Mouse (Mus musculus): ENCODE results near the gene Sf3b1. TPM values are rescaled to one million over a fixed set of nuclear protein-coding genes. Genes with fewer than 3 reads are reported as not detected.
"Not testable (repeated sequence)": the region's sequence is repeated elsewhere in the genome, so short reads cannot be mapped to it uniquely, and the experiment has no call there.

The Sf3b1 gene
- polyA plus RNA-seq, 1 experiment from 2014 or later, result 334 TPM

- no peaks in the 10 kb centered on the region for H3K4me1 ChIP-seq (ENCODE audit: control insufficient read depth, insufficient read depth, low read length)
- no peaks in the 10 kb centered on the region for H3K9me3 ChIP-seq (ENCODE audit: control insufficient read depth, low read depth, low read length)
- H3K9ac ChIP-seq (replicated peaks; ENCODE audit: low read depth, low read length), result no peak overlapping the region
- ATAC-seq (ENCODE audit: insufficient number of reproducible peaks, insufficient read depth, low FRiP score, low read depth), result no peak
- peaks cover 21% of the 10 kb centered on the region for H3K36me3 ChIP-seq (ENCODE audit: control insufficient read depth, insufficient read depth, low read length)
- H3K4me3 ChIP-seq (ENCODE audit: low read depth, low read length), result no peak overlapping the region
- H3K27ac ChIP-seq (ENCODE audit: low read length), result no peak overlapping the region
- no peaks in the 10 kb centered on the region for H3K27me3 ChIP-seq (ENCODE audit: control insufficient read depth, insufficient read depth, low read length)
- H3K4me2 ChIP-seq (replicated peaks; ENCODE audit: low read depth, low read length), result no peak overlapping the region
These were observed 5.4 kb downstream of the Sf3b1 start for GRCm38 (mm10) chr1:55021907-55022306.

GRCm38 (mm10) chr1:55012513-55012912 lies 14.8 kb downstream of the Sf3b1 start:
- Histone ChIP-seq H3K4me3 (ENCODE audit: low read depth, low read length) (no peak overlapping the region), H3K27me3 (ENCODE audit: control insufficient read depth, insufficient read depth, low read length) (no peaks in the 10 kb centered on the region), H3K36me3 (ENCODE audit: control insufficient read depth, insufficient read depth, low read length) (peaks cover 68% of the 10 kb centered on the region), H3K4me2 (replicated peaks; ENCODE audit: low read depth, low read length) (no peak overlapping the region), H3K9me3 (ENCODE audit: control insufficient read depth, low read depth, low read length) (no peaks in the 10 kb centered on the region), H3K4me1 (ENCODE audit: control insufficient read depth, insufficient read depth, low read length) (no peaks in the 10 kb centered on the region), H3K9ac (replicated peaks; ENCODE audit: low read depth, low read length) (no peak overlapping the region), H3K27ac (ENCODE audit: low read length) (no peak overlapping the region)
- ATAC-seq (ENCODE audit: insufficient number of reproducible peaks, insufficient read depth, low FRiP score, low read depth), result no peak
- WGBS, result 63% methylated on average over 3 of the region's 3 CpGs

GRCm38 (mm10) chr1:55008313-55008712 lies 19.0 kb downstream of the Sf3b1 start:
- ATAC-seq (ENCODE audit: insufficient number of reproducible peaks, insufficient read depth, low FRiP score, low read depth); H3K27me3 ChIP-seq (ENCODE audit: control insufficient read depth, insufficient read depth, low read length); H3K9me3 ChIP-seq (ENCODE audit: control insufficient read depth, low read depth, low read length); H3K9ac ChIP-seq (replicated peaks; ENCODE audit: low read depth, low read length); H3K4me3 ChIP-seq (ENCODE audit: low read depth, low read length); H3K27ac ChIP-seq (ENCODE audit: low read length); H3K4me1 ChIP-seq (ENCODE audit: control insufficient read depth, insufficient read depth, low read length); H3K4me2 ChIP-seq (replicated peaks; ENCODE audit: low read depth, low read length): not testable (repeated sequence)
- WGBS, result 85% methylated on average over 2 of the region's 2 CpGs
- H3K36me3 ChIP-seq (ENCODE audit: control insufficient read depth, insufficient read depth, low read length), result peaks cover 67% of the 10 kb centered on the region

- Histone ChIP-seq H3K9me3 (ENCODE audit: control insufficient read depth, low read depth, low read length) (no peaks in the 10 kb centered on the region), H3K4me3 (ENCODE audit: low read depth, low read length) (no peak overlapping the region), H3K27me3 (ENCODE audit: control insufficient read depth, insufficient read depth, low read length) (no peaks in the 10 kb centered on the region), H3K27ac (ENCODE audit: low read length) (no peak overlapping the region), H3K4me1 (ENCODE audit: control insufficient read depth, insufficient read depth, low read length) (no peaks in the 10 kb centered on the region), H3K36me3 (ENCODE audit: control insufficient read depth, insufficient read depth, low read length) (peaks cover 71% of the 10 kb centered on the region), H3K4me2 (replicated peaks; ENCODE audit: low read depth, low read length) (no peak overlapping the region), H3K9ac (replicated peaks; ENCODE audit: low read depth, low read length) (no peak overlapping the region)
- no peak for ATAC-seq (ENCODE audit: insufficient number of reproducible peaks, insufficient read depth, low FRiP score, low read depth)
- 91% methylated on average over 5 of the region's 5 CpGs for WGBS
These were observed 33.7 kb downstream of the Sf3b1 start for GRCm38 (mm10) chr1:54993581-54993980.

DNA sequence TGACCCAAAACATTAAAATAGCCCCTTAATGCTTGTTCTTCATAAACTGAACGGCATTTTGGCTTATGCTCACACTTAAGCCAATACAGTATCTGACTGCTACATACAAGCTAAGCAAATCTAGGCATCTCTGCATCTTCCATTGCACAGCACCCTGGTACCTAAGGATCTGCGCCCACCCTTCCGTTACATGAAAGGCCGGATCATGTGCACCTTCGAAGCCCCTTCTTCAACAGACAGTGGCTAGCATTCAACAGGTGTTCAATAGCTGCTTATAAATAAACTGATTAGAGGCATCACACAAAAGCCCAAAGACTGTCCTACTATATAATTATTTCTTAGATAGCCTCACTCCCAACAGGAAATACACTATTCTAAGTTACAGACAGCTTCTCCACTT lies 41.0 kb downstream of the Sf3b1 start:
- Histone ChIP-seq H3K4me2 (replicated peaks; ENCODE audit: low read depth, low read length) (no peak overlapping the region), H3K9ac (replicated peaks; ENCODE audit: low read depth, low read length) (no peak overlapping the region), H3K9me3 (ENCODE audit: control insufficient read depth, low read depth, low read length) (no peaks in the 10 kb centered on the region), H3K27me3 (ENCODE audit: control insufficient read depth, insufficient read depth, low read length) (no peaks in the 10 kb centered on the region), H3K4me1 (ENCODE audit: control insufficient read depth, insufficient read depth, low read length) (no peaks in the 10 kb centered on the region), H3K4me3 (ENCODE audit: low read depth, low read length) (no peak overlapping the region), H3K36me3 (ENCODE audit: control insufficient read depth, insufficient read depth, low read length) (peaks cover 47% of the 10 kb centered on the region), H3K27ac (ENCODE audit: low read length) (no peak overlapping the region)
- ATAC-seq (ENCODE audit: insufficient number of reproducible peaks, insufficient read depth, low FRiP score, low read depth), result no peak
- WGBS, result 95% methylated on average over 5 of the region's 5 CpGs

DNA sequence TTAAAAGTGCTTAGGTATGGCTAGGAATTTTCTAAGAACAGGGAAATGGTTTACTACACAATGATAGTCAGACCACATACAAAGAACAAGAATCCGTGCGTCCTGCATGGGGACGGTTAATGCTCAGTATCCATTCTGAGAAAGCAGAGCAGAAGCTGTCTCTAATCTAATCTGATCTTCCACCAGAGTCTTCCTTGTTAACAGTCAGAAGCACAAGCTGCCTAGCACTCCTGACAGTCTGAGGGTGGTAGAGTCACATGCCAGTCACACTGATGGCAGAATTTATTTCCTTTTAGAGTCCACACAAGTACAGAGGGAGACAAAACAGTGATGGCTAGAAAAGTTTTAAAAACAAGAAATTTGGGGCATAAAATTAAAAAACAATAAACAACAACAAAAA lies 41.5 kb downstream of the Sf3b1 start:
- no peak overlapping the region for H3K4me3 ChIP-seq (ENCODE audit: low read depth, low read length)
- H3K9ac ChIP-seq (replicated peaks; ENCODE audit: low read depth, low read length), result no peak overlapping the region
- no peaks in the 10 kb centered on the region for H3K4me1 ChIP-seq (ENCODE audit: control insufficient read depth, insufficient read depth, low read length)
- no peaks in the 10 kb centered on the region for H3K9me3 ChIP-seq (ENCODE audit: control insufficient read depth, low read depth, low read length)
- H3K4me2 ChIP-seq (replicated peaks; ENCODE audit: low read depth, low read length), result no peak overlapping the region
- H3K27ac ChIP-seq (ENCODE audit: low read length), result no peak overlapping the region
- no peaks in the 10 kb centered on the region for H3K27me3 ChIP-seq (ENCODE audit: control insufficient read depth, insufficient read depth, low read length)
- WGBS, result 89% methylated on average over 3 of the region's 3 CpGs
- peaks cover 44% of the 10 kb centered on the region for H3K36me3 ChIP-seq (ENCODE audit: control insufficient read depth, insufficient read depth, low read length)
- no peak for ATAC-seq (ENCODE audit: insufficient number of reproducible peaks, insufficient read depth, low FRiP score, low read depth)

DNA sequence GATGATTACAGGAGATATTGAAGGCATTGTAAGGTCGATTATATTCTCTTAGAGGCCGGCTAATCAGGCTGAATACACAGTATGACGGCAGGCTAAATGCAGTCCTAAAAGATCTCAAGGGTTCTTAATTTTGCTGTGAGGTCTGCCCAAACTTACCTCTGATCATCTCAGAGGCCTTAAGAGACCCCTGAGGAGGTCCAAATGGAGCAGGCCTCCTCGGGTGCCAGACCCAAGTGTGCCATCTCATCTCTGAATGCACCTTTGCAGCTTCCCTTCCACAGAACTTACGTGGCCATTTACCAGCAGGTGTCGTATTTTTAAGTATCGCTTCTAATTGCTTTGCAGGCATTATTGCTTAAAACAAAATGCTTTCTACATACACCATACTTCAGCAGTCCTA lies 43.1 kb downstream of the Sf3b1 start:
- no peaks in the 10 kb centered on the region for H3K4me1 ChIP-seq (ENCODE audit: control insufficient read depth, insufficient read depth, low read length)
- no peak overlapping the region for H3K4me3 ChIP-seq (ENCODE audit: low read depth, low read length)
- 89% methylated on average over 7 of the region's 7 CpGs for WGBS
- H3K4me2 ChIP-seq (replicated peaks; ENCODE audit: low read depth, low read length), result no peak overlapping the region
- H3K9ac ChIP-seq (replicated peaks; ENCODE audit: low read depth, low read length), result no peak overlapping the region
- H3K27me3 ChIP-seq (ENCODE audit: control insufficient read depth, insufficient read depth, low read length), result no peaks in the 10 kb centered on the region
- no peak overlapping the region for H3K27ac ChIP-seq (ENCODE audit: low read length)
- H3K9me3 ChIP-seq (ENCODE audit: control insufficient read depth, low read depth, low read length), result no peaks in the 10 kb centered on the region
- H3K36me3 ChIP-seq (ENCODE audit: control insufficient read depth, insufficient read depth, low read length), result peaks cover 30% of the 10 kb centered on the region
- ATAC-seq (ENCODE audit: insufficient number of reproducible peaks, insufficient read depth, low FRiP score, low read depth), result no peak

GRCm38 (mm10) chr1:54983339-54983738 lies 43.9 kb downstream of the Sf3b1 start:
- no peak overlapping the region for H3K4me2 ChIP-seq (replicated peaks; ENCODE audit: low read depth, low read length)
- H3K9ac ChIP-seq (replicated peaks; ENCODE audit: low read depth, low read length), result no peak overlapping the region
- no peaks in the 10 kb centered on the region for H3K4me1 ChIP-seq (ENCODE audit: control insufficient read depth, insufficient read depth, low read length)
- no peaks in the 10 kb centered on the region for H3K9me3 ChIP-seq (ENCODE audit: control insufficient read depth, low read depth, low read length)
- ATAC-seq (ENCODE audit: insufficient number of reproducible peaks, insufficient read depth, low FRiP score, low read depth), result no peak
- H3K27ac ChIP-seq (ENCODE audit: low read length), result no peak overlapping the region
- no peaks in the 10 kb centered on the region for H3K27me3 ChIP-seq (ENCODE audit: control insufficient read depth, insufficient read depth, low read length)
- WGBS, result 56% methylated on average over 3 of the region's 3 CpGs
- no peak overlapping the region for H3K4me3 ChIP-seq (ENCODE audit: low read depth, low read length)
- H3K36me3 ChIP-seq (ENCODE audit: control insufficient read depth, insufficient read depth, low read length), result peaks cover 27% of the 10 kb centered on the region

DNA sequence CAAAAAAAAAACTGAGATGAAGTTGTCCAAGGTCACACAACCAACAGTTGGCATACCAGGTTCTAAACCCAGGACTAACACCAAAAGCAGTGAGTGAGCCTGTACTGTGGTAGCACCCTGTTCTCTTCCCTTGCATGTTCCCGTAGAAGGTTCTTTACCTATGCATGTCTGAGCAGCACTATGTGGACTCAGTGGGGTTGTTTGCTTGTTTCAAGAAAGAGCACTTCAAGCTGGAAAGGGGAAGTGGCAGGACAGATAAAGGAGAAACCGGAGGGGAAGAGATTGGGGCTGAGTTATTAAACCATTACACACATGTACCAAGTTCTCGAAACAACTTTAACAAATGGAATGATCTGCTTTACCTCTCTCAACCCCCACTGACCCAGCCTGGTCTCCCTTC lies 44.6 kb downstream of the Sf3b1 start:
- WGBS, result 85% methylated on average over 3 of the region's 3 CpGs
- Histone ChIP-seq H3K36me3 (ENCODE audit: control insufficient read depth, insufficient read depth, low read length) (peaks cover 23% of the 10 kb centered on the region), H3K4me1 (ENCODE audit: control insufficient read depth, insufficient read depth, low read length) (no peaks in the 10 kb centered on the region), H3K4me3 (ENCODE audit: low read depth, low read length) (no peak overlapping the region), H3K9ac (replicated peaks; ENCODE audit: low read depth, low read length) (no peak overlapping the region), H3K27me3 (ENCODE audit: control insufficient read depth, insufficient read depth, low read length) (no peaks in the 10 kb centered on the region), H3K9me3 (ENCODE audit: control insufficient read depth, low read depth, low read length) (no peaks in the 10 kb centered on the region), H3K27ac (ENCODE audit: low read length) (no peak overlapping the region), H3K4me2 (replicated peaks; ENCODE audit: low read depth, low read length) (no peak overlapping the region)
- no peak for ATAC-seq (ENCODE audit: insufficient number of reproducible peaks, insufficient read depth, low FRiP score, low read depth)
